Mouse (Mus musculus) midbrain, embryonic 10.5 days (tissue): Measurements from ENCODE around the gene Tns2. TPM values are rescaled to one million over a fixed set of nuclear protein-coding genes. Genes with fewer than 3 reads are reported as not detected.
A peak's percentile ranks its signal among the peaks of the same experiment; 100 is the strongest.

ENCODE experiments used
- DNase-seq: peaks from one replicate; pipeline ENCODE4 v3.0.0-alpha.2; 2017; ENCODE audit warnings: low spot score
- H3K27ac ChIP-seq: fragments of 300-500 bp; sonication (generic); replicated peaks from 2 replicates; pipeline ENCODE4 v1.5.1; 2016; ENCODE audit warnings: mild to moderate bottlenecking
- H3K27me3 ChIP-seq: fragments of 300-500 bp; sonication (generic); 2 replicates; pipeline ENCODE4 v1.6.1; 2016; ENCODE audit warnings: low read depth, mild to moderate bottlenecking; ENCODE audit not compliant: poor library complexity, severe bottlenecking
- H3K36me3 ChIP-seq: fragments of 300-500 bp; sonication (generic); 2 replicates; pipeline ENCODE4 v1.6.1; 2016; ENCODE audit warnings: mild to moderate bottlenecking, moderate library complexity
- H3K4me1 ChIP-seq: fragments of 300-500 bp; sonication (generic); 2 replicates; pipeline ENCODE4 v1.6.1; 2016
- H3K4me3 ChIP-seq: fragments of 300-500 bp; sonication (generic); 2 replicates; pipeline ENCODE4 v1.5.1; 2016; ENCODE audit warnings: mild to moderate bottlenecking, moderate library complexity
- H3K9me3 ChIP-seq: fragments of 300-500 bp; sonication (generic); replicated peaks from 2 replicates; pipeline ENCODE4 v1.6.1; 2016; ENCODE audit warnings: mild to moderate bottlenecking
- WGBS: fragments of 180-500 bp; shearing (Covaris S2); methylation state at CpG from one replicate; pipeline ENCODE4 v1.1.7; 2016; 5-methylcytosine and 5-hydroxymethylcytosine counted together
- polyA plus RNA-seq: library from polyadenylated mRNA; unstranded; fragments of >200 nt; fragmentation: Nextera tagmentation; extraction: Ambion mirVana; gene quantifications from 2 replicates; pipeline ENCODE4 v1.2.1, GENCODE M21; 2016

Tns2 gene
- polyA plus RNA-seq, 1 experiment from 2014 or later: 9.4 TPM

DNA sequence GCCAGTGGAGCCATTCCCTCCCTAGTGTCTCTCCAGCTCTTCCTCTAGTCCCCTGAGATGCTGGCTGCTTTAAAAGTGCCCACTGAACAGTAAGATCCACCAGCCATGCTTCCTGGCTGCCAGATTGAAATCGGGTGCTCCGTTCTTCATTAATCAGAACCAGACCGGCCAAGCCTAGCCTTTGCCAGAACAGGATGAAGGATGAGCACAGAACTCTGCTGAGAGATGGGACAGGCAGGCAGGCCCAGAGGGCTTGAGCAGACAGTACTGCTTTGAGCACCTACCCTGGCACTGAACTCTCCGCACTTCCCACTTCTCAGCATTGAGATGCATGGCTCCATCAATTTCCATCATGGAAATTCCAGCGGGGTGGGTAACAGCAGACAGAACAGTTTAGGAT is 953 bp upstream of the Tns2 start:
- peaks cover 68% of the 10 kb centered on the region for H3K27me3 ChIP-seq
- no peak for DNase-seq
- H3K36me3 ChIP-seq: peaks cover 42% of the 10 kb centered on the region
- no peak overlapping the region for H3K27ac ChIP-seq
- H3K4me1 ChIP-seq: peaks cover 64% of the 10 kb centered on the region
- 57% methylated on average over 5 of the region's 5 CpGs for WGBS
- no peaks in the 10 kb centered on the region for H3K9me3 ChIP-seq
- H3K4me3 ChIP-seq: peak overlapping the region; percentile 63; the same call in 1 of the 2 replicates

DNA sequence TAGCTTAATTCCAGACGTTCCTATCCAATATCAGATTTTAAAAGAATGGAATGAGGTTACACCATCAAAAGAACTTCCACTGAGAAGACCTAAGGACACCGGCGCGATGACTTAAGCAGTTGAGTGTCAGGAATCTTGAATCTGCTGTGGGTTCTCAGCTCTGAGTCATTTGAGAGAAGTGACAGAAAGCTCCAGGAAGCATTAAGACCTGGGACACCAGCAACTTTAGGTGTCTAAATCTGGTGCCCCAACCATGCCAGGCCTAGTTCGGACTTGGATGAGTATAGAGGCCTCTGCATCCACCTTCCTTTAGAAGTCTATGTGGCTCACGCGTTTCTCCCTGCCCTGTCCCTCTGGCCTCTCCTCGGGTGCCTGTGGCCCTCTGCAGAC is 447 bp upstream of the Tns2 start:
- Histone ChIP-seq H3K9me3 (no peaks in the 10 kb centered on the region), H3K36me3 (peaks cover 37% of the 10 kb centered on the region), H3K27me3 (peaks cover 73% of the 10 kb centered on the region), H3K4me1 (peaks cover 67% of the 10 kb centered on the region), H3K27ac (peak overlapping the region; percentile 83), H3K4me3 (peak overlapping the region; percentile 63)
- WGBS: 25% methylated on average over 8 of the region's 8 CpGs
- DNase-seq: no peak

DNA sequence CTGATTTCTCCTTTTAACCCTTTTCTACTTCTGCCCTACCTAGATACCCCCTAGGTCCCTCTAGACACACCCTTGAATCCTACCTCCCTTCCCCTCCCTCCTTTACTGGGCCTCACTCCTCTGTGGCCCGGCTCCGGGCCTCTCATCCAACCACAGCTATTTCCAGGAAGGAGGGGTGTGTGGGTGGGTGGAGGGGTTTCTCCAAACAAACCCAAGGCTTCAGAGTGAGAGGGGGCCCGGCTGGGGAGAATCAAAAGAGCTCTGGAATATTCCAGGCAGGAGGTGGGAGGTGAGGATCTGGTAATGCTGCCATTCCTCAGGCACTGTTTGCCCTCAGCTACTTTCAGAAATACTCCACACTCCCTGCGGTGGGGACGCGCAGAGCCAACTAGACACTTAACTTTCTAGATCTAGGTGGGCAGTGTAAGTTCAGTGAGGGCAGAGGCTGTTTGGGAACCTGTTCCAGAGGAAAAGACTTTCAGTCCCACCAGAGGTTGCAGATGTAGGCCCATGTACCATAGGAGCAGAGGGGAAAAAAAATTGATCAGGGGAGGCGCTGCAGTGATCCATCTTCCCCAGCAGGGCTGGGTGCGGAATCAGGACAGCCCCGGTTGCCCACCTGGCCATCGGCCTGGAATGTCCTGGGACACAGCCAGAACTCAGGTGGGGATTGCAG is 921 bp downstream of the Tns2 start:
- Histone ChIP-seq H3K4me1 (peaks cover 78% of the 10 kb centered on the region), H3K27me3 (peaks cover 86% of the 10 kb centered on the region), H3K4me3 (peak overlapping the region; percentile 63), H3K36me3 (peaks cover 23% of the 10 kb centered on the region), H3K9me3 (no peaks in the 10 kb centered on the region), H3K27ac (0 out of 2 replicates have a peak overlapping the region, but pooled peaks have one; percentile 83)
- 26% methylated on average over 10 of the region's 10 CpGs for WGBS
- DNase-seq: no peak

DNA sequence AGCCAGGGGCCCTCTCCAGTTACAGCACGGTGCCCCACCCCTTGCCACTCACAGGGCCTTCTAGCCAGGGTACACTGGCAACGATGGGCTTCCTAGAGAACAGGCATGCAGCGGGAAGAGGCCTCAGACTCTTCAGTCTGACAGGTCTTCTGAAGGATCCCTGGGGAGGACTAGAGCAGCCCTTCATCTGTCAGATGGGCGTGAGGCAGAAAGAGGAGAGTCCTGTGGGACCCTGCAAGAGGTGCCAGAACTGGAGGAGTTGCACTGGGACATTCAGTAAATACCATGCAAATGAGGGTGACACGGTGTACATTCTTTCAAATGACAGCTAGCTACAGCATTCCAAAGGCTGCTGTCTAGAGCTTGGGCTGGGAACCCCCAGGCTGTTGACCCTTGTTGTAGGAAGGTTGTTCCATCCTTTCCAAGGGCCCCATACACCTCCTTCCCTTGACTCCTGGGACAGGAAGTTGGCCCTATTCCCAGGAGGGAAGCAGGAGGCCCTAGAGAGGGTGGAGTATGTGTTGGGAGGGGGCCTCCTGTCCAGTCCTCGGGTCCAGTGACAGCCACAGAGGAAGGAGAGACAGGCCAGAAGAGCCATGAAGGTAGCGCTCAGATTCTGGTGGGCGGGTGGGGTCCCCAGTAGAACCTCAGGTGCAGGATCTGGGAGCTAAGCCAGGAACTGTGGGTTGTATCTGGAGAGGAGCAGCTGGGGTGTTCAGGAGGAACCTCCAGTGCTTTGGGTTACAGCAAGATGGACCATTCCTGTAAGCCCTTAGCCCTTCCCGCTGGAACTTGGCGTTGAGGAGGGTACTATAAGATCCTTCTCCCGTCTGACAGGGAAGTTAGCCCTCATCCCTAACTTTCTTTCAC is 1.7 kb downstream of the Tns2 start:
- 36% methylated on average over 11 of the region's 11 CpGs for WGBS
- Histone ChIP-seq H3K27me3 (peaks cover 94% of the 10 kb centered on the region), H3K4me1 (peaks cover 86% of the 10 kb centered on the region), H3K27ac (peak overlapping the region; percentile 79), H3K9me3 (no peaks in the 10 kb centered on the region), H3K36me3 (peaks cover 17% of the 10 kb centered on the region), H3K4me3 (0 out of 2 replicates have a peak overlapping the region, but pooled peaks have one; percentile 63)
- DNase-seq: no peak

DNA sequence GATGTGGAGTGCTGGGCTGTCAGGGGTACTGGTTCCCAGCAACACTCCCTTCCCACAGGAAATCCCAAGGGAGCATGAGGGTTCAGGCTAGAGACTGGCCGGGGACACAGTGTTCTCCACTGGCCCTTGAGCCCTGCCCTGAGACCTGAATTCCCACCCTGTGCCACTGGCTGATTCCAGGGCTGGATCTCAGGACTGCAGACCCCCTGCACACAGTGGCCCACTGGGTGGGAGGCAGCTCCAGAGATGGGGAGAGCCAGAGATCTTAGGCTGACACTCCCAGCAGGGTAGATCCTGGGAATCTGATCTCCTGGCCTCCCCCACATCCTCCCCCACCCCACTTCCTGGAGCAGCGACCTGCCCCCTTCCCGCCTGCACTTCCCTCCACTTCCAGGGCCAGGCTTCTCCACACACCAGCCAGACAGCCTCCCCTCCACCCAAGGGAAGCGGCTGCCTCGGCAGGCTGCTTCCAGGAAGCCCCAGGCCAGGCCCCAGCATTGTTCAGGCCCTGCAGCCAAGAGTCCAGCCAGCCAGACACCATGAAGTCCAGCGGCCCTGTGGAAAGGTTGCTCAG is 2.4 kb downstream of the Tns2 start:
- DNase-seq: peak; percentile 45
- H3K36me3 ChIP-seq: peaks cover 10% of the 10 kb centered on the region
- H3K27me3 ChIP-seq: peaks cover 96% of the 10 kb centered on the region
- no peaks in the 10 kb centered on the region for H3K9me3 ChIP-seq
- 13% methylated on average over 6 of the region's 6 CpGs for WGBS
- peak overlapping the region; percentile 79 for H3K27ac ChIP-seq
- peak overlapping the region; percentile 39 for H3K4me3 ChIP-seq
- H3K4me1 ChIP-seq: peaks cover 90% of the 10 kb centered on the region

DNA sequence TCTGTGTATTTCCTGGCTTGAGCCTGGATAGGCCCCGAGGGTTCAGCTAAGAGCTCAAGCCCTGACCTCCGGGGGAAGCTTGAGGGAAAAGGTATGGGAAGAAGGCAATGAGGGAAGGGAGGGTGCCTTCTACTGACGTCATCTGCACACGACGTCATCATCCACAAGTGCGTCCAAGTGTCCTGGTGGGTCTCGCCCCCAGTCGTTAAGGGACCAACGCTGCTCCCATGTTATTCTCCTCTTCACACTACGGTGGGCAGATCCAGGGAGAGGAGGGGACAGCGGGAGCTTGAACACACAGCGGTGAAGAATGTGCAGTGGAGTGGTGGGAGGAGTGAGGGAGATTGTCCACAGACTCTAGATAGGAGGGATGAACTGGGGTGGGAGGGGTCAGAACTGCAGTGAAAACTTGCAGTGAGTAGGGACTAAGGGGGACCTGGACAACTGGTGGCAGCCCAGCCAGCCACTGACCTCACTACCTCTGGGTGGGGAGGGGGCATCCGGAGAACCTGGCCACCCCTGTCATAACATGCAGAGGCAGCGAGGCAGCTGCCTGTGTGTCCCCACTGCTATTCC is 3.2 kb downstream of the Tns2 start:
- H3K9me3 ChIP-seq: no peaks in the 10 kb centered on the region
- H3K4me3 ChIP-seq: peak overlapping the region; percentile 39
- peak; percentile 26 for DNase-seq
- peaks cover 1% of the 10 kb centered on the region for H3K36me3 ChIP-seq
- H3K4me1 ChIP-seq: peaks cover 85% of the 10 kb centered on the region
- 6% methylated on average over 14 of the region's 14 CpGs for WGBS
- H3K27ac ChIP-seq: peak overlapping the region; percentile 79
- H3K27me3 ChIP-seq: peaks cover 94% of the 10 kb centered on the region

GRCm38 (mm10) chr15:102103947-102104555 is 3.8 kb downstream of the Tns2 start:
- H3K27ac ChIP-seq: peak overlapping the region; percentile 79

DNA sequence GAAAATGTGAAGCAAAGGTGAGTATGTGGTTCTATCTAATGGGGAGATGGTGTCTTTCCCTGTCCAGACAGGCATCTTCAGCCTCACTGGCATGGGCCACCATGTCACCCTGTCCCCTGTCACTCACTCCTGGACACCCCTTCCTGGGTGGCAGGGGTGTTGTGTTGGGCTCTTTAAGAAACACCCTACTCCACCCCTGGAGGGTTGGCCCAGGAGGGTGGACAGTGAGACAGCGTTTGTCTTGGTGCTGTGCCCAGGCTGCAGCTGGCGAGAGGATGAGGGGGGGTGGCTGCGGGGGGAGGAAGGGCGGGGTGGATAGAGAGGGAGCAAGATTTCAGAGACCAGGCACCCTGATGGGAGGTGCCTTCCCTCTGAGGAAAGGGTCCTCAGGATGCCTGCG is 5.1 kb downstream of the Tns2 start:
- H3K27me3 ChIP-seq: peaks cover 78% of the 10 kb centered on the region
- no peak overlapping the region for H3K27ac ChIP-seq
- peaks cover 72% of the 10 kb centered on the region for H3K4me1 ChIP-seq
- no peaks in the 10 kb centered on the region for H3K36me3 ChIP-seq
- no peaks in the 10 kb centered on the region for H3K9me3 ChIP-seq
- H3K4me3 ChIP-seq: no peak overlapping the region
- DNase-seq: no peak
- 65% methylated on average over 5 of the region's 5 CpGs for WGBS

More at GRCm38 (mm10) chr15:102103947-102104555, 3.8 kb downstream of the Tns2 start:
- H3K4me1 ChIP-seq: peaks cover 85% of the 10 kb centered on the region
- 26% methylated on average over 12 of the region's 12 CpGs for WGBS
- no peaks in the 10 kb centered on the region for H3K9me3 ChIP-seq
- peaks cover 88% of the 10 kb centered on the region for H3K27me3 ChIP-seq
- peak; percentile 49 for DNase-seq
- H3K36me3 ChIP-seq: no peaks in the 10 kb centered on the region
- peak overlapping the region; percentile 39 for H3K4me3 ChIP-seq

DNA sequence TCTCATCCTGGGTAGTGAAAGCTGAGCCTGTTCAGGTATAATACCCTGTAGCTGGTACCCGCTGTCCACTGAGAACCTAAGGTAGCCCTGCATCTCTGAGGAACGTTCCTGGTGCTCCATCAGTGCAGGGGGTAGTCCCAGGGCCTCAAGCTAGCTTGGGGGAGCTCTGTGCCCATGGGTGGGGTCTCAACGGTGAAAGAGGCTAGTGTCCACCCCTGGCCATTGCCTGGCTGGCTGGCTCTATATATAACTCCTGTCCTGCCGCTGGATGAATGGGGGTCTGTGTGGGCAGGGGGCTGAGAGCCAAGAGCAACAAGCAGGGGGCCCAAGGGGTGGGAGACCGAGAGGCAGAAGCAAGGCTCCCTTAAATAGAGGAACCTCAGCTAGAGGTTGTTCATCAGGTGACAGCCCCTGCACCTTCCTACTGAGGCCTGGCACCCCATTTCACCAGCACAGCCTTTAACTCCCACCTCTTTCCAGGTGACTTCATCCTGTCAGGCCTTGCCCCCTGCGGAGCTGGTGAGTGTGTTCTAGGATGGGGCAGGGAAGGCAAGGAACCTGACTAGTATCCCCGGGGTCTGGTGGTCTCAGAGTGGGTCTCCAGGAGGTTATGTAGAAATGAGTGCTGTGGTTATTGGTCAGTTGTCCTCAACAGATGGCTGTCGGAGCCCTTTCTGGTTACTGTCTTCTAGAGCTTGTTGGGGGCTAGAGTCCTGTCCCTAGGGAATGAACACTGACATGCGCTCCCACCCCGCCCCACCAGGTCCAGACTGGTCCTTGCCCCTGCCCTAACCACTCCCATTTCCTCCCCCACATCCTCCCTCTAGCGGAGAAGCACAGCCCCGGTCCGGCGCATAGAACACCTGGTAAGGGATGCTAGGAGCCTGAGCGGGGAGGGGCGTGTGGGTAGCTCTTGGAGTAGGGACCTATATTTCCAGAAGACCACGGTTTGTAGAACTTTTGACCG is 5.8 kb downstream of the Tns2 start:
- DNase-seq: peak; percentile 30
- Histone ChIP-seq H3K4me1 (peaks cover 69% of the 10 kb centered on the region), H3K27ac (no peak overlapping the region), H3K27me3 (peaks cover 72% of the 10 kb centered on the region), H3K36me3 (no peaks in the 10 kb centered on the region), H3K4me3 (peak overlapping the region; percentile 52), H3K9me3 (no peaks in the 10 kb centered on the region)
- 29% methylated on average over 18 of the region's 18 CpGs for WGBS

DNA sequence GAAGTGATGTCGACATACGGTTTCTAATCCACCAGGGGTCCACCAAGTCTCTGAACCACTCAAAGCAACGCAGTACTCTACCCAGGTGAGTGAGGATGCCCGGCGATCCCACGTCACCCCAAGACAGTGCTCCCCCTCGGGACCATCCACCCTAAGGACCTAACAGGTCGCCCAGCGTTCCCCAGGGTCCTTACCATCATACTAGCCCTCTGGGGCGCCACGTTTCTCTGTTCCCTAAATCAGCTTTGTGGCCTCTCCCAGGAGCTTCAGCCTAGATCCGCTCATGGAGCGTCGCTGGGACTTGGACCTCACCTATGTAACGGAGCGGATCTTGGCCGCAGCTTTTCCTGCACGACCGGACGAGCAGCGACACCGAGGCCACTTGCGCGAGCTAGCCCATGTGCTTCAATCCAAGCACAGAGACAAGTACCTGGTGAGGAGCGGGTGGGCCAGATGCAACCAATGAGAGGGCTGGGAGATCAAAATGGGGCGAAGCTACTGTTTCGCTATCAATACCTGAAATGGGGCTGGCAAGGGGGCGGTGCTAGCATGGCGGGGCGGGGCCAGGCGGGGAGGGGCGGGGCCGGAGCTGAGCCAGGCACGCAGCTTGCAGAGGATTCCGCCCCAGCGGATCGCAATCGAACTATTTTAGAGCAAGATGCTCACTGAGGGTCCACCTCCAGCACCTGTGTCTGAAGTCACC is 6.7 kb downstream of the Tns2 start:
- peaks cover 63% of the 10 kb centered on the region for H3K27me3 ChIP-seq
- H3K4me3 ChIP-seq: peak overlapping the region; percentile 52
- H3K27ac ChIP-seq: no peak overlapping the region
- peaks cover 63% of the 10 kb centered on the region for H3K4me1 ChIP-seq
- no peaks in the 10 kb centered on the region for H3K9me3 ChIP-seq
- H3K36me3 ChIP-seq: 0 out of 2 replicates have a peak, but pooled peaks cover 2% of the 10 kb centered on the region
- 6% methylated on average over 38 of the region's 38 CpGs for WGBS
- peak; percentile 53 for DNase-seq
